Mouse (Mus musculus): ENCODE data around the gene Entpd7.

DNA sequence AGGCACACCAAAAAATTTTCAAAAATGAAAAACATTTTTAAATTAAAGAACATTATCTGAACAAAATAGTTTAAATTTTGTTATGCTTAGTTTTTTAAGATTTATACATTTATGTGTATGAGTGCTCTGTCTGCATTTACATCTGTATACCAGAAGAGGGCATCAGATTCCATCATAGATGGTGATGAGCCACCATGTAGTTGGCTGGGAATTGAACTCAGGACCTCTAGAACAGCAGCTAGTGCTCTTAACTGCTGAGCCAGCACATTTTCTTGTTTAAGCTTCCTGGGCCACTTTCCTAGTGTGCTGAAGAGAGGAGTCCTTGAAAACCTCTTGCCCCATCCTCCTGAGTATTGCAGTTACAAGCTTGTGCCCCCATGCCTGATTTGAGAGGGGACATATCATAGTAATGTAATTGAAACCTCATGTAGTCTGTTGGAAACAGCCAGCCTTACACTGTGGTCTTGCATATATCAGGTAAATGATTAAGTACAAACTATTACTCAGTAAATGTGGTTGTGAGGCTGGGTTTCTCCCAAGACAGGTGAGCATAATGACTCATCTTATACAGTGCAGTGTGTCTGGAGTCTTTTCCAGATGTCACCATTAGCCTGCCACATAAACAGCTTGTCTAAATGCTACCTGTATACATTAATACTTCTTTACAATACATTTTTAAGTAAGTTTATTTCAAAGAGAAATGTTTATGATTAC is 72.2 kb downstream of the Entpd7 start:
- TF ChIP-seq CTCF (conservative IDR thresholded peaks at IDR 0.05; ENCODE audit: insufficient read depth, insufficient read length, low read depth, low read length) = no peak; the same call in 1 of the 2 replicates
- no peak for TF ChIP-seq POLR2A (IDR thresholded peaks at IDR 0.05; ENCODE audit: low read depth, low read length)
